Mouse (Mus musculus): ENCODE measurements at regions not wholly inside any gene's neighbourhood (a gene's known extent, or its start where the extent isn't known, plus 50 kb on each side); places are given as distances from the start of the nearest gene placed in this dataset.

DNA sequence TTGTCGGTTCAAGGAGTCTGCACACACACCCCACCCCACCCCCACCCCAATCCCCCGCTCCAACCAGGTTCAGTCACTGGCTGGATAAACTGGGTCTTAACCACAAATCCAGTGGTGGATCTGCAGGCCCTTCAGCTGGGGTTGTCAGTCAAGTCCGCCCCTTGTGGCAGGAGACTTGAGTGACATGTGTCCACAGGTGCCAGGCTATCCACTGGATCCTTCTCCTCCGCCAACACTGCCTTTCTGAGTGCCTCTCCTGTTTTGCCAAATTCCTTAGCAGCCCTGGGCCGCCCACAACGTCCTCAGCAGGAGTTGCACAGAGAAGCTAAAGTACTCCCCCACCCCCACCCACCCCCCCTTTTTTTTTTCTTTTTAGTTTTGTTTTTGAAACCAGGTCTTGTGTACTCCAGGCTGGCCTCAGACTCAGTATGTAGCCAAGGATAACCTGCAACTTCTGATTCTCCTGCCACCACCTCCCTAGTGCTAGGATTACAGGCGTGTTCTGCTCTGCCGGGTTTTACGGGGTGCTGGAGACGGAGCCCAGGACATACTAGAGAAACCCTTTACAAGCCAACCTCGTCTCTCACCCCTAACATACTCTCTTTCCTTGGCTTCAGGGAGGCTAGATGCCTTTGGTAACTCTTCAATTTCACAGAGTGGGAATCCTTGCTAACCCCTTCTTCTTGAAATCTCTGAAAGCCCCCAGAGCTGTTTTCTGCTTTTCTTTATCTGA is 57.2 kb upstream of the Zfp280d start:
- no peak for DNase-seq (ENCODE audit: low spot score in 2 of 2)

DNA sequence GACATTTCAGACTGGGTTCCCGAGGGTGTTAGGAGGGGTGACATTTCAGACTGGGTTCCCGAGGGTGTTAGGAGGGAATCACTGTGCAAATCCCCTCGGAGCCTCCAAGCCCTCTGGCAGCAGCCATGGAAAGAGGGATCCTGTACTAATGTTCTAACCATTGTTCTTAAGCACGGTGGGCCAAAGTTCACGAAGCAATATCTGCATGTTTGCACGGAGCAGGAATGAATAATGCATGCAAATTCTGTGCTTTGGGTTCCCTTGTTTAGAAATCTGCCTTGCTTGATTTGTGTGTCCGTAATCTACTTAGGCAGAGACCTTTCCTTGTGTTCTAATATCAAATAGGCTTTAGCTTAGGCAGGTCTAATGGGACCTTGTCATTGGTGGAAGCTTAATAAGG is 55.9 kb upstream of the Zfp280d start:
- DNase-seq (ENCODE audit: low spot score in 2 of 2) = no peak

DNA sequence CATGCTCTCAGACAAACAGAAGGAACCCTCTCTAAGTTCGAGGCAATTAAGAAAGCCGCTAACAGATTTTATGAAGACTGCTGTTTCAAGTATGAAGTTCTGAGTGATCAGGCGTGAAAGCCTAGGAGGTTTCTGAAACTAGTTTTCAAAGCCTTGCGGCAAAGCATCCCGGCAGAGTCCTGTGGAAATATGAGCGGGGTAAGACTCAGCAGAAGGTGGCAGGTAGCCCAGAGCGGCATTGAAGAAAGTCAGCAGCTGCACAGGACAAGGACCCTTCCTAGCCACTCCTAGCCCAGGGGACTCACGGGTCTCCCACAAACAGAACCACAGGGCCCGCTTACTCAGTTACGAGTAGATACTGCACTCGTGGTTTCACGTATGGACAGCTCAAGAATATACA is 54.8 kb upstream of the Zfp280d start:
- DNase-seq (ENCODE audit: low spot score in 2 of 2) = no peak

DNA sequence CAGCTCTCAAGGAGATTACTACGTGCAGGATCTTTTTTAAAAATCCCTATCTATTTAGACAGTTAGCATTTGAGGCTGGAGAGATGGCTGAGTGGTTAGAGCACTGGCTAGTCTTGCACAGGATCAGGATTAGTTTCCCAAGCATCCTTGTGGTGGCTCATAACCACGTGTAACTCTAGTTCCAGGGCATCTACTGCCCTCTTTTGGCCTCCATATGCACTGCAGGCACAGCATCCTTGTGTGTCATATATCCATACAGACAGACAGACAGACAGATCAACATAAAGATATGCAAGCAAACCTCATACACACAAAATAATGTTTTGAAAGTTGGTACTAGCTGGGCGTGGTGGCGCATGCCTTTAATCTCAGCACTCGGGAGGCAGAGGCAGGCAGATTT is 53.3 kb upstream of the Zfp280d start:
- DNase-seq (ENCODE audit: low spot score in 2 of 2) = no peak

Data from left cerebral cortex, adult 18-20 months (tissue).